Mouse (Mus musculus) erythroblast, embryonic 14.5 days (primary cell): ENCODE measurements around the gene Inpp4a.

ENCODE experiments used
- GATA1 ChIP-seq: IDR thresholded peaks from 2 replicates; pipeline ENCODE4 v1.6.1; 2012; ENCODE audit warnings: low read length, inconsistent platforms, mixed read lengths
- TAL1 ChIP-seq: IDR thresholded peaks from 3 replicates; pipeline ENCODE4 v1.6.1; 2012; ENCODE audit warnings: low read length, inconsistent platforms, mixed read lengths

GRCm38 (mm10) chr1:37351961-37352360, 52.3 kb downstream of the Inpp4a start:
- TF ChIP-seq GATA1, result no peak
- no peak for TF ChIP-seq TAL1
